Mouse (Mus musculus) cerebellum, adult 2 months (tissue): ENCODE data around the gene Kalrn.

Experiments used
- CTCF ChIP-seq: fragments of 200-500 bp; IDR thresholded peaks from 2 replicates; pipeline ENCODE4 v1.5.1; 2011; ENCODE audit warnings: low read depth, mild to moderate bottlenecking, control low read depth, low read length, moderate library complexity, borderline replicate concordance; ENCODE audit not compliant: insufficient read depth
- POLR2A ChIP-seq: fragments of 200-500 bp; IDR thresholded peaks from 2 replicates; pipeline ENCODE4 v1.6.1; 2011; ENCODE audit warnings: low read length, control low read depth, borderline replicate concordance; ENCODE audit not compliant: insufficient read depth

GRCm38 (mm10) chr16:34009567-34009966, 563.8 kb downstream of the Kalrn start:
- no peak for TF ChIP-seq POLR2A
- no peak for TF ChIP-seq CTCF
